Mouse (Mus musculus): ENCODE data around the gene Phactr2. TPM values are rescaled to one million over a fixed set of nuclear protein-coding genes. Genes with fewer than 3 reads are reported as not detected.
"Not testable (repeated sequence)": the region's sequence is repeated elsewhere in the genome, so short reads cannot be mapped to it uniquely, and the experiment has no call there.

Phactr2 gene
- polyA plus RNA-seq, 1 experiment from 2014 or later = 41.5 TPM

DNA sequence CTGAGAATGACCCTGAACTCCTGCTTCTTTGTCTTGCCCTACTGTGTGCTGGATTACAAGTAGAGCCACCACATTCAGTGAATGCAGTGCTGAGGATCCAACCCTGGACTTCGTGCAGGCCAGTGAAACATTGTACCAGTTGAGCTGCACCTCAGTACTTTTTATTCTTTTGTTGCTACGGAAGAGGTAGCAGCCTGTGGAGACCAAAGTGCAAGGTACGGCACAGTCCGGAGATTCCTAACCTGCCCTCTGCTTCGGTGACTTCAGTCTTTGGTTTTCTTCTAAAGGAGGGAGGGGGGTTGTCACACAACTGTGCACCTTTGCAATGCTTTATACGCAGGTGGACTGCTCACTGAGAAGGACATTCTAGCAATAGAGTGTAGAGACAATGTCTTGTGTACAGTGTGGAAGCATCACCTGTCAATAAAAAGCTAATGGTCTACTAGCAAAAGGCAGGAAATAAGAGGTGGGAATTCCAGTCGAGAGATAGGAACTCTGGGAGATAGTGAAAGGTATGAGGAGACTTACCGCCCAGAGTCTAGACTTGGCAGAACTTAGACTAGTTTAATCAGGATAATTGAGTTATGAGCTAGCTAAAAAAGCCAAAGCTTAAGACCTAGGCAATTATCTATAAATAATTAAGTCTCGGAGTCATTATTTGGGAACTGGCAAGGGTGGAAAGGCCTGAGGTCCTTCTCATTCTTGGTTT is 19.9 kb upstream of the Phactr2 start:
- H3K9me3 ChIP-seq (ENCODE audit: control insufficient read depth, low read length) = no peaks in the 10 kb centered on the region
- no peak overlapping the region for H3K27ac ChIP-seq (ENCODE audit: low read depth, low read length)
- H3K4me1 ChIP-seq (ENCODE audit: control insufficient read depth, insufficient read depth, low read length) = no peaks in the 10 kb centered on the region
- H3K9ac ChIP-seq (ENCODE audit: low read depth, low read length) = no peak overlapping the region
- no peak overlapping the region for H3K4me2 ChIP-seq (replicated peaks; ENCODE audit: low read depth, low read length)
- H3K4me3 ChIP-seq (ENCODE audit: low read length) = no peak overlapping the region
- no peaks in the 10 kb centered on the region for H3K27me3 ChIP-seq (ENCODE audit: control insufficient read depth, insufficient read depth, low read length)
- 85% methylated on average over 9 of the region's 9 CpGs for WGBS
- no peaks in the 10 kb centered on the region for H3K36me3 ChIP-seq (ENCODE audit: control insufficient read depth, insufficient read depth, low read length)
- ATAC-seq (ENCODE audit: low FRiP score, low TSS enrichment) = no peak

DNA sequence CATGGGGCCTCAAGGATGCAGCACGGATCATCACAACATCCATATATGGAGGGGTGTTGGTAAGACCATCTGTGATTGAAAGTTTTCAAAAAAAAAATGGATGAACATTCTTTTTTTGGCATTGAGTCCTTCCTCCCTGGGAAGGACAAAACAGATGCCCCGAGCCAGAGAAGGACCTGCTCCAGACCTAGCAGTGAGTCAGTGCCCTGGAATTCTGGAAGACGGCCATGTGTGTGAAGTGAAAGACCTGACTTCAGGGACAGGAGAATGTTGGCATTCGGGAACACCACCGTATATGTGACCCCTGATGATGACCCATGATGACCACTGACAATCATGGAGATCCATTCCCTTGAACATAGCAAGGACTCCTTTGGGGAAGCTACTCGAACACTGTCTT is 15.5 kb upstream of the Phactr2 start:
- H3K36me3 ChIP-seq (ENCODE audit: control insufficient read depth, insufficient read depth, low read length) = no peaks in the 10 kb centered on the region
- no peaks in the 10 kb centered on the region for H3K9me3 ChIP-seq (ENCODE audit: control insufficient read depth, low read length)
- WGBS = 77% methylated on average over 6 of the region's 6 CpGs
- no peaks in the 10 kb centered on the region for H3K4me1 ChIP-seq (ENCODE audit: control insufficient read depth, insufficient read depth, low read length)
- H3K27me3 ChIP-seq (ENCODE audit: control insufficient read depth, insufficient read depth, low read length) = no peaks in the 10 kb centered on the region
- H3K4me3 ChIP-seq (ENCODE audit: low read length) = no peak overlapping the region
- no peak overlapping the region for H3K4me2 ChIP-seq (replicated peaks; ENCODE audit: low read depth, low read length)
- no peak overlapping the region for H3K27ac ChIP-seq (ENCODE audit: low read depth, low read length)
- no peak for ATAC-seq (ENCODE audit: low FRiP score, low TSS enrichment)
- no peak overlapping the region for H3K9ac ChIP-seq (ENCODE audit: low read depth, low read length)

DNA sequence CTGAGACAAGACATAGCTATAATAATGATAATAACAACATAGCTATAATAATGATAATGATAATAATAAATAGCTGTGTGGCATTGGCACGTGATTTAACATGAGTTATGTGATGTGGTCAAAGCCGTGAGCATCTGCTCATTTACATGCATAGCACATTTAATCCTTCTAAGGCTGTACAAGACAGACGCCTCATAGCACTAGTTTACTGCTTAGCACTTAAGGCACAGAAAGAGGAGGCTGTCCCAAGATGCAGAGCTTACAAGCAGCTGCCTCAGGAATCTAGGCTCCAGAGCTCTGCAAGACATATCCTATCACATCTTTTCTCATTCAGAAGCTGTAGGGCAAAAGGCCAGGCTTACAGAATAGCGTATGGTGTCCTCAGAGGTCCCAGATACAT is 11.7 kb upstream of the Phactr2 start:
- WGBS = 79% methylated on average over 4 of the region's 4 CpGs
- H3K36me3 ChIP-seq (ENCODE audit: control insufficient read depth, insufficient read depth, low read length) = no peaks in the 10 kb centered on the region
- ATAC-seq (ENCODE audit: low FRiP score, low TSS enrichment) = no peak

DNA sequence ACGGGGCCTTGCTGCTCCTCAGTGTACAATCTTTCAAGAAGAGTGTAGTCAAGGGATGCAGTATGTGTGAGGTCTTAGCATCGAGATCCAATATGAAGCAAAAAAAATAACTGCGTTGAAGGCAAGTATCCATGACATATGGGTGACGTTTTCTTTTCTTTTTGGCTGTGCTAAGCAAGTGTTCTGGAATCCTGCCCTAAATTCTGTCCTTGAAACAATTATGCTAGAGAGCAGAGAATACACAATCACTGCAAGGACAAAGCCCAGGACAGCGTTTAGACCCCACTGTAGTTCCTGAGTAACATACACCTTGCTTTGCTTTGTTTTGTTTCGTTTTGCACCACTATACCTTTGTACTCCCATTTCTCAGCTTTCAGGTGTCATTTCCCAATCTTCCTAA is 5.1 kb upstream of the Phactr2 start:
- no peaks in the 10 kb centered on the region for H3K36me3 ChIP-seq (ENCODE audit: control insufficient read depth, insufficient read depth, low read length)
- 78% methylated on average over 6 of the region's 6 CpGs for WGBS

More for the DNA sequence above, 11.7 kb upstream of the Phactr2 start:
- no peak overlapping the region for H3K9ac ChIP-seq (ENCODE audit: low read depth, low read length)
- no peaks in the 10 kb centered on the region for H3K9me3 ChIP-seq (ENCODE audit: control insufficient read depth, low read length)
- H3K4me1 ChIP-seq (ENCODE audit: control insufficient read depth, insufficient read depth, low read length) = no peaks in the 10 kb centered on the region
- no peaks in the 10 kb centered on the region for H3K27me3 ChIP-seq (ENCODE audit: control insufficient read depth, insufficient read depth, low read length)
- H3K4me2 ChIP-seq (replicated peaks; ENCODE audit: low read depth, low read length) = no peak overlapping the region
- H3K27ac ChIP-seq (ENCODE audit: low read depth, low read length) = no peak overlapping the region
- no peak overlapping the region for H3K4me3 ChIP-seq (ENCODE audit: low read length)

DNA sequence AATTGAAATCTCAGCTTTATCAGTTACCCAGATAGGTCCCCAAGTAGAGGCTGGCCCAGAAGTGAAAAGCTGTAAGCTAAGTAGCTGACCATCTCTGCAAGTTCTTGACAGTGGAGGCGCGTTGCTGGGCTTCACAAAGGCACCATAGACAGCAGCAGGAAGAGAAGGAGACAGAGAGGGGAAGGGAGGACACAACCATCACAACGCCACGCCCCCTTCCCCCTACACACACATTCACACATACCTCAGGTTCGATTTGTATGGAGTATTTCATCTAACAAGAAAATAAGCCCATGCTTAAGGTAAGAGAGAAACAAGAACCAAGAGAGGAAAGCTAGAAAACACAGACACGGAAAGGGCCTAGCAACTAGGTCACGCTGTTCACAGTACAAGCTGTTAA is 909 bp upstream of the Phactr2 start:
- H3K27ac ChIP-seq (ENCODE audit: low read depth, low read length) = no peak overlapping the region
- no peak overlapping the region for H3K9ac ChIP-seq (ENCODE audit: low read depth, low read length)
- H3K4me1 ChIP-seq (ENCODE audit: control insufficient read depth, insufficient read depth, low read length) = 0 out of 2 replicates have a peak, but pooled peaks cover 7% of the 10 kb centered on the region
- no peak for ATAC-seq (ENCODE audit: low FRiP score, low TSS enrichment)
- H3K4me2 ChIP-seq (replicated peaks; ENCODE audit: low read depth, low read length) = peak overlapping the region; percentile 97; the same call in 1 of the 2 replicates
- H3K9me3 ChIP-seq (ENCODE audit: control insufficient read depth, low read length) = no peaks in the 10 kb centered on the region
- no peak overlapping the region; the same call in 1 of the 2 replicates for H3K4me3 ChIP-seq (ENCODE audit: low read length)
- no peaks in the 10 kb centered on the region for H3K36me3 ChIP-seq (ENCODE audit: control insufficient read depth, insufficient read depth, low read length)
- WGBS = 29% methylated on average over 7 of the region's 7 CpGs
- H3K27me3 ChIP-seq (ENCODE audit: control insufficient read depth, insufficient read depth, low read length) = no peaks in the 10 kb centered on the region; the same call in 1 of the 2 replicates

More for the DNA sequence above, 5.1 kb upstream of the Phactr2 start:
- no peak for ATAC-seq (ENCODE audit: low FRiP score, low TSS enrichment)
- H3K9ac ChIP-seq (ENCODE audit: low read depth, low read length) = no peak overlapping the region
- no peak overlapping the region for H3K27ac ChIP-seq (ENCODE audit: low read depth, low read length)
- no peak overlapping the region for H3K4me3 ChIP-seq (ENCODE audit: low read length)
- H3K4me2 ChIP-seq (replicated peaks; ENCODE audit: low read depth, low read length) = no peak overlapping the region
- no peaks in the 10 kb centered on the region for H3K9me3 ChIP-seq (ENCODE audit: control insufficient read depth, low read length)
- H3K4me1 ChIP-seq (ENCODE audit: control insufficient read depth, insufficient read depth, low read length) = 0 out of 2 replicates have a peak, but pooled peaks cover 7% of the 10 kb centered on the region
- no peaks in the 10 kb centered on the region; the same call in 1 of the 2 replicates for H3K27me3 ChIP-seq (ENCODE audit: control insufficient read depth, insufficient read depth, low read length)

DNA sequence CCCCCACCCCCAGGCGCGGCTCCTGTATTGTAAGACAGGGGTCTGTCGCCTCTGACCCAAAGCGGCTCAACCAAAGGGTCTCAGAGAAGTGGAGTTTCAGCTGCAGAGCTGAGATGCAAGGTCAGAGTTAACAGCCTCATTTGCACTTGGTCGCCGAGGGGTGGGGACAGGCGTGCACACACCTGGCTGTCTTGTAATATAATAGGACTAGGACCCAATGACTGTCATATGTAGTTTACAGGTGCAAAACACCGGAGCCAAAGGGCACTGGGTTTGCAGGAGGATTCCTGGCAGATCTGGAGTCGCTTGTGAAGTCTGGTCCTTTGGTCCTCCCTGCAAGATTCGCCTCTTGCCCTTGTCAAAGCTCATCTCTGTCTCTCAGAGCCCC is 350 bp upstream of the Phactr2 start:
- Histone ChIP-seq H3K4me1 (ENCODE audit: control insufficient read depth, insufficient read depth, low read length) (0 out of 2 replicates have a peak, but pooled peaks cover 7% of the 10 kb centered on the region), H3K36me3 (ENCODE audit: control insufficient read depth, insufficient read depth, low read length) (no peaks in the 10 kb centered on the region), H3K27me3 (ENCODE audit: control insufficient read depth, insufficient read depth, low read length) (no peaks in the 10 kb centered on the region; the same call in 1 of the 2 replicates), H3K9me3 (ENCODE audit: control insufficient read depth, low read length) (no peaks in the 10 kb centered on the region), H3K4me2 (replicated peaks; ENCODE audit: low read depth, low read length) (peak overlapping the region; percentile 97), H3K4me3 (ENCODE audit: low read length) (peak overlapping the region; percentile 73), H3K9ac (ENCODE audit: low read depth, low read length) (peak overlapping the region; percentile 76), H3K27ac (ENCODE audit: low read depth, low read length) (no peak overlapping the region)
- 3% methylated on average over 10 of the region's 10 CpGs for WGBS
- ATAC-seq (ENCODE audit: low FRiP score, low TSS enrichment) = no peak

DNA sequence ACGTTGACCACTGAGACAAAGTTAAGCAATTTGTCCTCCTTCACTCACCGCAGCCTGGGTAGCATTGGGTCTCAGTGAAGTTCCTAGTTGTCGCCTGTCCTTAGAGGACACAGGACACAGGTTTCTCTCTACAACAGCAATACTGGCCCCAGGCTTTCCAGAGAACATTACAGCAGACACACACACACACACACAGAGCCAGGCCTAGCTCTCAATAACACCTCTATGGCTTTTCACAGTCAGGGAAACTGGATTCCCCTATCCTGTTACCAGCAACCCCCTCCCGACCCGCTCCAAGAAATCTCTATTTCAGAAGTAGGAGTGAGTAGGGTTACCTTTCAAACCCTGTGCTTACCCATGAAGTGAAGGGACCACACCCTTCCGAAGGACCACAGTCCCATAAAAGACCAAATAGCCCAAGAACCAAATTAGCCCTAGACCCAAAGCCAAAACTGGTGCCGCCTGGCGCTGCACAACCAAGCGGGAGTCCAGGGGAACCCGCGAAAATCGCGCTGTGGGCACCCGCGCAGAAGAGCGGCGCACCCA is 852 bp downstream of the Phactr2 start:
- WGBS = 12% methylated on average over 17 of the region's 17 CpGs
- Histone ChIP-seq H3K4me3 (ENCODE audit: low read length) (peak overlapping the region; percentile 73), H3K9ac (ENCODE audit: low read depth, low read length) (peak overlapping the region; percentile 76), H3K27me3 (ENCODE audit: control insufficient read depth, insufficient read depth, low read length) (no peaks in the 10 kb centered on the region; the same call in 1 of the 2 replicates), H3K27ac (ENCODE audit: low read depth, low read length) (0 out of 2 replicates have a peak overlapping the region, but pooled peaks have one; percentile 68), H3K36me3 (ENCODE audit: control insufficient read depth, insufficient read depth, low read length) (no peaks in the 10 kb centered on the region), H3K9me3 (ENCODE audit: control insufficient read depth, low read length) (no peaks in the 10 kb centered on the region), H3K4me1 (ENCODE audit: control insufficient read depth, insufficient read depth, low read length) (0 out of 2 replicates have a peak, but pooled peaks cover 7% of the 10 kb centered on the region), H3K4me2 (replicated peaks; ENCODE audit: low read depth, low read length) (peak overlapping the region; percentile 97)
- ATAC-seq (ENCODE audit: low FRiP score, low TSS enrichment) = peak; percentile 8; the same call in 1 of the 2 replicates

DNA sequence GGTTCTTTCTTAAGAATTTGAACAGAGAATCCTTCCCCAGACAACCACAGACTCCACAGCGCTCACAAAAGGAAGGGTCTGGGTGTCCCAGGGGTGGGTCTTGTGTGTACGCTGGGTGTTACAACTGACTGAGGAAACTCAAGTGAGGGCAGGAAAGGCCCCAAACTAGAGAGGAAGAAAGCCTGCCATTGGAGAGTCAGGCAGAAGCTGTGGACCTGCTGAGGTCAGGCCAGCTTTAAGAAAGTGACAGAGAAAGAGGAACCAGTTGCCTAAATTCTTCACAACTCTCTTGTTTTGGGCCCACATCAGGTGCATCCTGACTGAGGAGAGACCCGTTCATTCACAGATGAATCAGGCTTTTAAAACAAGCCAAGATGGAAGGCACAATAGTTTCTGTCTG is 4.0 kb downstream of the Phactr2 start:
- Histone ChIP-seq H3K27me3 (ENCODE audit: control insufficient read depth, insufficient read depth, low read length) (no peaks in the 10 kb centered on the region; the same call in 1 of the 2 replicates), H3K4me3 (ENCODE audit: low read length) (no peak overlapping the region), H3K9me3 (ENCODE audit: control insufficient read depth, low read length) (no peaks in the 10 kb centered on the region), H3K4me1 (ENCODE audit: control insufficient read depth, insufficient read depth, low read length) (peaks cover 11% of the 10 kb centered on the region; the same call in 1 of the 2 replicates), H3K27ac (ENCODE audit: low read depth, low read length) (no peak overlapping the region), H3K4me2 (replicated peaks; ENCODE audit: low read depth, low read length) (no peak overlapping the region), H3K9ac (ENCODE audit: low read depth, low read length) (no peak overlapping the region), H3K36me3 (ENCODE audit: control insufficient read depth, insufficient read depth, low read length) (no peaks in the 10 kb centered on the region)
- WGBS = 91% methylated on average over 3 of the region's 3 CpGs
- no peak for ATAC-seq (ENCODE audit: low FRiP score, low TSS enrichment)

DNA sequence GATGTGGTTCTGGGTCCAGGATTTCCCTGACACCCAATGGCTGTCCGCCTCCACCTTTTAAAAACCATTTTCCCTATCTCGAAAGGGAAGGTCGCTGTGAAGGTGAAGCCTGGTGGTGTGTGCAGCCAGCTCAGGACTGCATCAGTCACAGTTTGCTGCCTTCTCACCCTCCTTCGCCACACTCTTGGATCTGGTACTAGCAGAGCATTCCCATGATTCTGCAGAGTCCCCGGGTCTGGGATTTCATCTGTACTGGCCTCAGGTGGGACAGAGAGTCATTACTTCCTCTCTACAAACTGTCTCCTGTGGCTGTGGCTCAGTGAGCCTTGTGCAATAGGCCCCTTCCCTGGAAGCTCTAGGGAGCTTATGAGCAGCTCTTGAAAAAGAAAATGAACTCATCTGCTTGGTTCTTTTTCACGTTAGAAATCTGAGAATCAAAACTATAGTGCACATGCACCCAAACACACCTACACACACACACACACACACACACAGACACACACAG is 6.1 kb downstream of the Phactr2 start:
- 74% methylated on average over 6 of the region's 6 CpGs for WGBS
- not testable (repeated sequence) for H3K4me3 ChIP-seq (ENCODE audit: low read length); H3K9ac ChIP-seq (ENCODE audit: low read depth, low read length); H3K27me3 ChIP-seq (ENCODE audit: control insufficient read depth, insufficient read depth, low read length); H3K4me1 ChIP-seq (ENCODE audit: control insufficient read depth, insufficient read depth, low read length); ATAC-seq (ENCODE audit: low FRiP score, low TSS enrichment); H3K4me2 ChIP-seq (replicated peaks; ENCODE audit: low read depth, low read length); H3K36me3 ChIP-seq (ENCODE audit: control insufficient read depth, insufficient read depth, low read length); H3K9me3 ChIP-seq (ENCODE audit: control insufficient read depth, low read length); H3K27ac ChIP-seq (ENCODE audit: low read depth, low read length)

Measured in kidney, embryonic 14.5 days (tissue).